Mouse (Mus musculus) testis, postnatal 10 days (tissue): ENCODE measurements around the gene Il4ra.

Experiments used
- DNase-seq: peaks from one replicate; pipeline ENCODE4 v3.0.0; 2021; ENCODE audit warnings: low spot score

The Il4ra gene

DNA sequence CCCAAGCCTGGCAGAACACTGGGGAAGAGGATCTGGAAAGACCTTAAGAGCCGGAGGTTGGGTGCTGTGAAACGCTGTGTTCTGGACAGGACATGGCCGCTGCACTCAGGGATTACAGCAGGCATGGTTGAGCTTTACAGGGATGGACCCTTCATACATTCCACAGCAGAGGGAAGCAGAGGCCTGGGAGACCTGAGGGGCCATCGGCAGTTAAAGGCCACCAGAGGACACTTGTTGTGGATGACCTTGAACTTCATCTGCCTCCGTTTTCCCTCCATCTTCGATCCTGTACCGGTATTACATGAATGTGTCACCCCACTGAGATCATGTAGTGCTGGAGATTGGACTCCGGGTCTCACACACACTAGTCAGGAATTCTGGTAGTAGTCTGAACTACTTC lies 2.0 kb upstream of the Il4ra start:
- DNase-seq, result no peak

DNA sequence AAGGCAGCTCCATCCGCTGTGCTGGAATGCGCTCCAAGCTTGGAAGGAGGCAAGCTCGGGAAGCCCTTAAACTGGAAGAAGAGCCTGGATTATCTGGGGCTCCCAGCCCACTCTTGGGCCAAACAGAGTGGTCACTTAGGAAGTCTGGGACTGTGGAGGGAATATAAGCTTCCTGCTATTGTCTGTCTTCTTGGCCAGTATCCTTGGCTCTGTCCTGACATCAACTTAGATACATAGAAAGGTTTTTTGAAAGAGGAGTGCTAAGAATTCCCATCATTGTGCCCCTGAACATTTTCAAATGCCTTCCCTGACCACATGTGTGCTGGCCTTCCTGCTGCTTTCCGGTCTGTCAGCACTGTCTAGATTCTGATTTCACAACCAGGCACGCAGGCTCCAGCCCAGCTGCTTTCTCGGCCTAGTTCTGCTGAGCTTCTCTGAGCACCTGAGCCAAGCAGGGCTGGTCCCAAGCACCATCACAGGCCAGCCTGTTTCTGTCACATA lies 989 bp upstream of the Il4ra start:
- DNase-seq, result no peak

- no peak for DNase-seq
Measured at GRCm38 (mm10) chr7:125552851-125553555, 1.1 kb downstream of the Il4ra start.

GRCm38 (mm10) chr7:125553653-125554428 lies 1.9 kb downstream of the Il4ra start:
- no peak for DNase-seq

DNA sequence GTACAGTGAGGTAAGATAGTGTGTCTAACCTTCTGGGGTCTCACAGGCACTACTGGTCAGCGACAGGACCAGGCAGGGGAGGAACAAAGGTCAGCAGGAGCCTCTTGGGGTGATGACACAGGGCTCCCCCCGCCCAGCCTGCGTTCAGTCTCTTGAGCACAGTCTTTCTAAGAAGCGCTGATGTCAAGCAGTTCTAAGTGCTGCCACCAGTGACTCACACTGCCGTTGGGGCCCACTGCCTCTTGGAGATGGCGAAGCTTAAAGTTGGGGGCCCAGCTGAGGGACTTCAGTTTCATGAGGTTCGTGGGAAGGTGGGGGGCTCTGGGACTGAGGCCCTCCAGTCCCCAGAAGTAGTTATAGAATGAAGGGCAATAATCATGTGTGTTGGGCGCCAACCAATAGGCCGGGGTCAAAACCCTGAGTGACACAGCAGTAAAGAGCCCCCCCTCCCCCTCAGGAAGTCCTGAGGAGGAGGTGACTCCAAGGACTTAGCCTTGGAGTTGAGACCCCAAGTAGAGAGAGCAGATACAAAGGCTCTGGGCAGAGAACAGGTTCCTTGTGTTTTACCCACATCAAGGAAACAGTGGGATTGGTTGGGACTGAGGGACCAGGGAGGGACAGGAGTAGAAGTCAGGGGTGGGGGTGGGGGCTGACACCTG lies 2.7 kb downstream of the Il4ra start:
- DNase-seq, result no peak

- no peak for DNase-seq
Measured at GRCm38 (mm10) chr7:125555351-125555872, 3.5 kb downstream of the Il4ra start.

DNA sequence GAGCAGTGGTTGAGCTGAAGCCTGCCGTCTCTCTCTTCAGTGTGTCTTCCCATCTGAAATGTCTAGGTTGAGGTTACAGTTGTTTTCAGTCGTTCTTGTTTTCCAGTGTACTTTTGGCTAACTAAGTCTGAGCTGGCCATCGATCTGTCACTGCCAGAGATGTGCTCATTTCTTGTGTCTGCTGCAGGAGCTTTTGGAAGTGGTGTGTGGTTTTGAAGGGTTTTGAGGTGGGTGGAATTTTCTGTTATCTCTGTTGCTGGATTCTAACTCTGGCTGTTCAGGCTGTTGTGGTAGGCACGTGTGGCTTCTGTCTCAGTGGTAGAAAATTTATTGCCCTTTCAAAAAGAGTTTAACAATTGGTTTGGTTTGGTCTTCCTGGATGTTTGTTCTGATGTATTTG lies 4.2 kb downstream of the Il4ra start:
- no peak for DNase-seq

- DNase-seq, result no peak
Measured at GRCm38 (mm10) chr7:125556865-125557264, 4.9 kb downstream of the Il4ra start.

DNA sequence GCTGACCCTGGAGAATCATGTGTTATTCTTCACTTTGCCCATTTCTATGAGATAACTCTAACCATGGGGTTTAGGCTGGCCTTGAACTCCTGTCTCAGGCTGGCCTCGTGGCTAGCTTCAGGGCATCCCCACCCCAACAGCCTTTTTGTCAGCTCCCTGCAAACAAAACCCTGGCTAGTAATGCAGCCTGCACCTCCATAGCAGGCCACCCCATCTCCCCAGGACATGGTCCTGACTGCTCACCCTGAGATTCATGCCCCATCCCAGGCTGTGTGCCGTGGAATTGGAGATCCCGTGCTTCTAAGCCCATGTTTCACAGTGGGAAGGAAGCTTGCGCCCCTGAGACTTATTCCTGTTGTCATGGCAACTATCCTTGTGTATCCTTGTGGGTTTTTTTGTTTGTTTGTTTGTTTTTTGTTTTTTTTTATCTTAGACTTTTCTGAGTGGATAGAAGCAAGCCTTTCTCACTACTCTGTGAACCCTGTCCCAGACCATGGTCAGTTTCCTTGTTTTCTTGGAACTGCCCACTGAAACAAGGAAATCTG lies 6.6 kb downstream of the Il4ra start:
- no peak for DNase-seq

DNA sequence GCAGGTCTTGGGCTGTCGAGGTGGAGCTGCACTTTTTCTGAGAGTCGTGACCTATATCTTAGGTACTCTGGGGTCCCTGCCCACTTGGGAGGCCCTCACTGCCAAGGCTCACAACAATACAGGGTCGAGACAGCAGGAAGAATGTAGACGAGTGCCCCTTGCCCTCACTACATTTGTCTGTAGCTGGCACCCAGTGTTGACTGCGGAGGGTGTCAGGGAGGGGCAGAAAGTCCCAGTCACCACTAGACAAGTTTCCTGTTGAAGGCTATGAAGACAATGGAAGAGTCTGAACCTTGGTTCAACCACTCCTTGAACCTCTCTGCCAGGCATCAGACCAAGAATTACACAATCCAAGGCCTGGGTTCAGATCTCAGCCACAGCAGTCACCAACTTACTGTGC lies 7.1 kb downstream of the Il4ra start:
- no peak for DNase-seq

GRCm38 (mm10) chr7:125559537-125559936 lies 7.6 kb downstream of the Il4ra start:
- DNase-seq, result no peak

- no peak for DNase-seq
Measured at GRCm38 (mm10) chr7:125560146-125560785, 8.3 kb downstream of the Il4ra start.

DNA sequence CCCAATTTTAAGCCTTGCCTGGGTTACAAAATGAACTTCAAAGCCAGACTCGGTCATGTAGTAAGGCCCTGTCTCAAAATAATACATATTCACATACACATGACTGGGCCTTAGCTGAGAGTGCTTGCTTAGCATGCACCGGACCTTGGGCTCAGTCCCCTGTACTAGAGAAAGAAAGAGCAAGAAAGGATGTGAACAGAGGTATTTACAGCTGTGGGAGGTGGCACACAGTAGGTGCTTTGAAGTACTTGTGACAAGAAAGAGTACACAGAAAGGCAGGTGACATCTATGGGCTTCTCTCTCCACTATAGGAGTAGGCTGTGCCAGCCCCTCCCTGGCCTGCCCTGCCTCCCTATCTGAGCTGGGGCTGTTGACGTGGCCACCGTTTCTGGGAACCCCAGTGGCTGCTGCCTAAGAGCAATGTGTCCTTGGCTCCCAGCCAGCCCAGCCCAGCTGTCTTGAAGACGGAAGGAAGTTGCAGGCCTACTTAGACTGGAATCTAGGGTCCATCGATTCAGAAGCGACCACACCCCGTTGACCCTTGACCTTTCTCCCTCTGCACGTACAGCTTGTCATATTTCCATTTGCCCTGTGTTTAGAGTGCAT lies 9.3 kb downstream of the Il4ra start:
- peak; percentile 88 for DNase-seq

DNA sequence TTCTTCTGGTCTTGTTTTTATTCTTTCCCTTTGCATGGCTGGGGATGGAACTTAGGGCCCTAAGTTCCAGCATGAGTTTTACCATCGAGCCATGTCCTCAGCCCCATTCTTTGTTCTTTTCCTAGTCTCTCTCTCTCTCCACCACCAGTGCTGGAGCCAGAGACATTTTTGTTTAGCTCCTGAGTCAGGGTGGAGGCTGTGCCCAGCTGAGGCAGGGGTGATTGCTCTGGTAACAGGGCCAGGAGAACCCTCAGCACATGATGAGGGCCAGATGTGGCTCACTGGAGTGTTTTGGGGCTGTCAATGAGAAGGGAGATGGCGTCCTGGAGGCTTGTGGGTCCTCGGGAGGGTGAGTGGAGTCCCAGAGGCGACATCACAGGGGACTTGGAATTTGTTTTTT lies 10.5 kb downstream of the Il4ra start:
- DNase-seq, result no peak

DNA sequence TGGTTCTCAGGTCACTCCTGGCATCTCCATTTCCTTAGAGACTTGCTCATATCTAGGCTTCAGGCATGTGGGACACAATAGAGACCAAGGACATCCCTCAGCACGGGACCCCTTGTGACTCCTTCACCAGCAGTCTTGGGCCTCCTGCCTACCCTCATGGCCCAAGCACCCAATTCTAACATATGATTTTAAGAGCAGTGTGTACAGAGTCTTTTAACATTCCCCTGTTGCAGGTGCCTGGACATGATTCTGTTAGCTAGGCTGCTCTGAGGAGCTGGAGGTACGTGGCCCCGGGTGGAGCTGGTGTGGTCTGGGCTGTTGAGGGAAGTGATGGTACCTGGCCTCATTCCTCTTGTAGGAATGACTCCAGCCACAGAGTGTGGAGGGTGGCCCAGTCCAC lies 11.2 kb downstream of the Il4ra start:
- DNase-seq, result no peak

- no peak for DNase-seq
Measured at GRCm38 (mm10) chr7:125564316-125565024, 12.6 kb downstream of the Il4ra start.

- DNase-seq, result no peak
Measured at GRCm38 (mm10) chr7:125565516-125566285, 13.8 kb downstream of the Il4ra start.

- DNase-seq, result no peak
Measured at GRCm38 (mm10) chr7:125566420-125566819, 14.5 kb downstream of the Il4ra start.

- no peak for DNase-seq
Measured at GRCm38 (mm10) chr7:125568888-125569287, 17.0 kb downstream of the Il4ra start.

DNA sequence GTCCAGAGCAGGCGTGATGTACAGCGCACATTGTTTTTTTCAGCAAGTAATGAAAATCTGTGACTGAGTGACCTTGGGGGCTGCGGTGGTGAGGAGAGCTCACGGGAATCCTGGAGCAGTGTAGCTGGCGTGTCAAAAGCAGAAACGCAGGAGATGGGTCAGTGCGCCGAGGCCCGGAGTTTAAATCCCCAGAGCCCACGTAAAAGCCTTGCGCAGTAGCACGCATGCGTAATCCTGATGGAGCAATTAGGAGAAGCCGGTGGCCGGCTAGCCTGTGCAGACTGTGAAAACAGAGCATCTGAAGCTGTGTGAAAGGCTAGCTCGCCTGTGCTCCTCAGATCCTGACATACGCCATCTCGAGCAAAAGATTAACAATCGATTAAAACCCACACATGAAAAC lies 20.0 kb downstream of the Il4ra start:
- no peak for DNase-seq
